In the genomic region with DNA sequence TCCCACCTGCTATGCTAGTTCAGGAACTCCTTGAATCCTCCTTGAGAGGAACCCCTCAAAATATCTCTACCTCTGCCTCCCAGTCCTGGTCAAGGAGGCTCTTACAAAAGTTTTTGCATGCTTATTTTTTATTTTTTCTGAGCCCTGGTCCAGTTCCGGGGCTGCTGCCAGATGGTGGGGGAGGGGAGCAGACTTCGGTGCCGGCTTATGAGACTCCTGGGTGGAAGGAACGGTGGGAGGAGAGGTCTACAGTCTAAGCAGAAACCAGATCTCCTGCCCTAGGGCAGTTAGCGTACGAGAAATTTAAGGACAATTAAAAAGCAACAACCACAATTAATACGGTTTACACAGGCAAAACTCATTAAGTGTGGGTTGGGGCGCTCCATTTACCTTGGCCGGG, we compare ENCODE assay signal across 7 mouse cellular contexts.
DNase-seq lines count a peak whose midpoint lies in the region; ATAC-seq lines count a peak whose summit lies in the region.

No protein-coding gene starts in this region.

- H3K27me3 ChIP-seq in embryonic facial prominence, embryonic 14.5 days (replicated peaks; ENCODE audit: control insufficient read depth, insufficient read depth, low read length) = no peaks in the 10 kb centered on the region
- no peaks in the 10 kb centered on the region for H3K27me3 ChIP-seq in stomach, embryonic 14.5 days (ENCODE audit: control insufficient read depth, insufficient read depth, low read length)

- H3K9ac ChIP-seq in embryonic facial prominence, embryonic 14.5 days (ENCODE audit: low read depth, low read length) = 0 out of 2 replicates have a peak overlapping the region, but pooled peaks have one; percentile 14
- no peak overlapping the region for H3K9ac ChIP-seq in stomach, embryonic 14.5 days (replicated peaks; ENCODE audit: low read depth, low read length)

- no peaks in the 10 kb centered on the region for H3K9me3 ChIP-seq in embryonic facial prominence, embryonic 14.5 days (ENCODE audit: control insufficient read depth, low read length)
- no peaks in the 10 kb centered on the region for H3K9me3 ChIP-seq in stomach, embryonic 14.5 days (ENCODE audit: control insufficient read depth, low read depth, low read length)

- H3K4me2 ChIP-seq in embryonic facial prominence, embryonic 14.5 days (ENCODE audit: low read depth, low read length) = 0 out of 2 replicates have a peak overlapping the region, but pooled peaks have one; percentile 47
- no peak overlapping the region for H3K4me2 ChIP-seq in stomach, embryonic 14.5 days (replicated peaks; ENCODE audit: low read depth, low read length)

- ATAC-seq in embryonic facial prominence, embryonic 14.5 days (ENCODE audit: low read depth) = no peak
- no peak for ATAC-seq in stomach, embryonic 14.5 days (ENCODE audit: insufficient number of reproducible peaks, insufficient read depth, low FRiP score, low read depth)

- peak; percentile 27 for DNase-seq in left cerebral cortex, postnatal 4 days
- DNase-seq in left cerebral cortex, adult 8-10 months (ENCODE audit: low spot score in 2 of 2) = no peak
- peak; percentile 65 for DNase-seq in embryonic facial prominence, embryonic 14.5 days (ENCODE audit: low spot score)
- peak; percentile 78 for DNase-seq in kidney, postnatal 10 days
- no peak for DNase-seq in layer of hippocampus, postnatal 10 days (ENCODE audit: low spot score in 2 of 2)
- no peak for DNase-seq in spleen, postnatal 36 days (ENCODE audit: low spot score in 2 of 2)

- intact Hi-C loops in left cerebral cortex, postnatal 4 days (cut with DNase I) = no loop called here

- 17% methylated on average over 9 of the region's 9 CpGs for WGBS in embryonic facial prominence, embryonic 14.5 days
- 30% methylated on average over 9 of the region's 9 CpGs for WGBS in stomach, embryonic 14.5 days

- no peaks in the 10 kb centered on the region for H3K36me3 ChIP-seq in embryonic facial prominence, embryonic 14.5 days (ENCODE audit: control insufficient read depth, insufficient read depth, low read length)
- H3K36me3 ChIP-seq in stomach, embryonic 14.5 days (ENCODE audit: control insufficient read depth, insufficient read depth, low read length) = no peaks in the 10 kb centered on the region

- H3K27ac ChIP-seq in embryonic facial prominence, embryonic 14.5 days (replicated peaks; ENCODE audit: low read depth, low read length) = peak overlapping the region; percentile 88
- peak overlapping the region; percentile 95 for H3K27ac ChIP-seq in stomach, embryonic 14.5 days (ENCODE audit: low read length)

- peaks cover 63% of the 10 kb centered on the region for H3K4me1 ChIP-seq in embryonic facial prominence, embryonic 14.5 days (ENCODE audit: control insufficient read depth, insufficient read depth, low read length)
- peaks cover 53% of the 10 kb centered on the region for H3K4me1 ChIP-seq in stomach, embryonic 14.5 days (ENCODE audit: control insufficient read depth, insufficient read depth, low read length)

- H3K4me3 ChIP-seq in embryonic facial prominence, embryonic 14.5 days (ENCODE audit: low read depth, low read length) = no peak overlapping the region
- H3K4me3 ChIP-seq in stomach, embryonic 14.5 days (ENCODE audit: low read depth, low read length) = no peak overlapping the region

Comparison
In these comparisons a context has a peak if more than half of its experiments do, and no peak if none do; other contexts are left out.
1. DNase-seq: peak in left cerebral cortex, postnatal 4 days (single experiment), embryonic facial prominence, embryonic 14.5 days (single experiment) and kidney, postnatal 10 days (single experiment); none in left cerebral cortex, adult 8-10 months (0 of 2), layer of hippocampus, postnatal 10 days (0 of 2) and spleen, postnatal 36 days (0 of 2).